Mouse (Mus musculus) liver, embryonic 15.5 days (tissue): Measurements from ENCODE around the gene Enpp1. TPM values are rescaled to one million over a fixed set of nuclear protein-coding genes. Genes with fewer than 3 reads are reported as not detected.

Experiments used
- ATAC-seq: fragments of 200-750 bp; cut with Nextera tagmentation; 2 replicates; pipeline ENCODE4 v1.8.0; 2017; ENCODE audit warnings: moderate number of reproducible peaks, mild to moderate bottlenecking, moderate library complexity; ENCODE audit not compliant: insufficient read depth
- H3K27ac ChIP-seq: fragments of 300-500 bp; sonication (generic); replicated peaks from 2 replicates; pipeline ENCODE4 v1.5.1; 2015; ENCODE audit warnings: mild to moderate bottlenecking, inconsistent platforms
- H3K27me3 ChIP-seq: fragments of 300-500 bp; sonication (generic); 2 replicates; pipeline ENCODE4 v1.6.1; 2015; ENCODE audit warnings: mild to moderate bottlenecking, inconsistent platforms
- H3K36me3 ChIP-seq: fragments of 300-500 bp; sonication (generic); replicated peaks from 2 replicates; pipeline ENCODE4 v1.6.1; 2015; ENCODE audit warnings: moderate library complexity, mild to moderate bottlenecking, inconsistent platforms
- H3K4me1 ChIP-seq: fragments of 300-500 bp; sonication (generic); replicated peaks from 2 replicates; pipeline ENCODE4 v1.6.1; 2015; ENCODE audit warnings: inconsistent platforms
- H3K4me2 ChIP-seq: fragments of 300-500 bp; sonication (generic); 2 replicates; pipeline ENCODE4 v1.6.1; 2015; ENCODE audit warnings: moderate library complexity, mild to moderate bottlenecking, inconsistent platforms
- H3K4me3 ChIP-seq: fragments of 300-500 bp; sonication (generic); replicated peaks from 2 replicates; pipeline ENCODE4 v1.5.1; 2015; ENCODE audit warnings: mild to moderate bottlenecking, inconsistent platforms
- H3K9ac ChIP-seq: fragments of 300-500 bp; sonication (generic); 2 replicates; pipeline ENCODE4 v1.6.1; 2015; ENCODE audit warnings: moderate library complexity, mild to moderate bottlenecking, inconsistent platforms
- H3K9me3 ChIP-seq: fragments of 300-500 bp; sonication (generic); replicated peaks from 2 replicates; pipeline ENCODE4 v1.6.1; 2016; ENCODE audit warnings: inconsistent platforms
- WGBS: fragments of 180-500 bp; shearing (Covaris S2); methylation state at CpG from one replicate; pipeline ENCODE4 v1.1.7; 2015; ENCODE audit warnings: mixed read lengths; ENCODE audit not compliant: insufficient replicate concordance; 5-methylcytosine and 5-hydroxymethylcytosine counted together
- polyA plus RNA-seq: library from polyadenylated mRNA; unstranded; fragments of >200 nt; fragmentation: Nextera tagmentation; extraction: Ambion mirVana; gene quantifications from 2 replicates; pipeline ENCODE4 v1.2.1, GENCODE M21; 2015

Enpp1 gene
- polyA plus RNA-seq, 1 experiment from 2014 or later: 2.0 TPM

GRCm38 (mm10) chr10:24707745-24708144 lies 4.2 kb downstream of the Enpp1 start:
- H3K9me3 ChIP-seq: no peaks in the 10 kb centered on the region
- ATAC-seq: no peak
- H3K36me3 ChIP-seq: no peaks in the 10 kb centered on the region
- H3K9ac ChIP-seq: no peak overlapping the region
- 64% methylated on average over 6 of the region's 6 CpGs for WGBS
- H3K27ac ChIP-seq: no peak overlapping the region
- peaks cover 24% of the 10 kb centered on the region for H3K27me3 ChIP-seq
- H3K4me1 ChIP-seq: peaks cover 9% of the 10 kb centered on the region
- H3K4me3 ChIP-seq: no peak overlapping the region
- no peak overlapping the region for H3K4me2 ChIP-seq

GRCm38 (mm10) chr10:24706431-24707140 lies 5.4 kb downstream of the Enpp1 start:
- Histone ChIP-seq H3K4me3 (no peak overlapping the region), H3K4me2 (no peak overlapping the region), H3K4me1 (peaks cover 9% of the 10 kb centered on the region), H3K9me3 (no peaks in the 10 kb centered on the region), H3K27ac (no peak overlapping the region), H3K27me3 (peaks cover 13% of the 10 kb centered on the region; the same call in 1 of the 2 replicates), H3K36me3 (no peaks in the 10 kb centered on the region), H3K9ac (no peak overlapping the region)
- WGBS: 63% methylated on average over 2 of the region's 2 CpGs
- no peak for ATAC-seq

GRCm38 (mm10) chr10:24702698-24703097 lies 9.3 kb downstream of the Enpp1 start:
- Histone ChIP-seq H3K36me3 (no peaks in the 10 kb centered on the region), H3K4me3 (no peak overlapping the region), H3K27ac (no peak overlapping the region), H3K4me1 (0 out of 2 replicates have a peak, but pooled peaks cover 2% of the 10 kb centered on the region), H3K27me3 (no peaks in the 10 kb centered on the region), H3K9me3 (no peaks in the 10 kb centered on the region), H3K4me2 (no peak overlapping the region), H3K9ac (no peak overlapping the region)
- WGBS: 68% methylated on average over 2 of the region's 2 CpGs
- ATAC-seq: no peak

- Histone ChIP-seq H3K4me2 (no peak overlapping the region), H3K4me1 (0 out of 2 replicates have a peak, but pooled peaks cover 2% of the 10 kb centered on the region), H3K4me3 (no peak overlapping the region), H3K27ac (no peak overlapping the region), H3K36me3 (no peaks in the 10 kb centered on the region), H3K9ac (no peak overlapping the region), H3K9me3 (no peaks in the 10 kb centered on the region), H3K27me3 (no peaks in the 10 kb centered on the region)
- WGBS: 70% methylated on average over 6 of the region's 6 CpGs
- no peak for ATAC-seq
Measured at GRCm38 (mm10) chr10:24698131-24698775, 13.7 kb downstream of the Enpp1 start.

- ATAC-seq: no peak
Measured at GRCm38 (mm10) chr10:24696761-24697160, 15.2 kb downstream of the Enpp1 start.

GRCm38 (mm10) chr10:24695786-24696185 lies 16.2 kb downstream of the Enpp1 start:
- Histone ChIP-seq H3K9ac (no peak overlapping the region), H3K4me1 (no peaks in the 10 kb centered on the region), H3K9me3 (no peaks in the 10 kb centered on the region), H3K27me3 (no peaks in the 10 kb centered on the region), H3K36me3 (no peaks in the 10 kb centered on the region), H3K27ac (no peak overlapping the region), H3K4me2 (no peak overlapping the region), H3K4me3 (no peak overlapping the region)
- no peak for ATAC-seq
- 51% methylated on average over 5 of the region's 5 CpGs for WGBS

More at GRCm38 (mm10) chr10:24696761-24697160, 15.2 kb downstream of the Enpp1 start:
- H3K27me3 ChIP-seq: no peaks in the 10 kb centered on the region
- H3K36me3 ChIP-seq: no peaks in the 10 kb centered on the region
- H3K27ac ChIP-seq: no peak overlapping the region
- no peak overlapping the region for H3K9ac ChIP-seq
- no peak overlapping the region for H3K4me3 ChIP-seq
- WGBS: 66% methylated on average over 3 of the region's 3 CpGs
- no peaks in the 10 kb centered on the region for H3K4me1 ChIP-seq
- H3K4me2 ChIP-seq: no peak overlapping the region
- no peaks in the 10 kb centered on the region for H3K9me3 ChIP-seq

GRCm38 (mm10) chr10:24682518-24683104 lies 29.3 kb downstream of the Enpp1 start:
- H3K4me3 ChIP-seq: no peak overlapping the region
- no peaks in the 10 kb centered on the region for H3K9me3 ChIP-seq
- no peak overlapping the region for H3K27ac ChIP-seq
- H3K4me1 ChIP-seq: no peaks in the 10 kb centered on the region
- H3K36me3 ChIP-seq: no peaks in the 10 kb centered on the region
- H3K4me2 ChIP-seq: no peak overlapping the region
- no peaks in the 10 kb centered on the region for H3K27me3 ChIP-seq
- no peak overlapping the region for H3K9ac ChIP-seq
- WGBS: 76% methylated on average over 7 of the region's 7 CpGs
- no peak for ATAC-seq

GRCm38 (mm10) chr10:24677681-24678080 lies 34.3 kb downstream of the Enpp1 start:
- H3K4me2 ChIP-seq: no peak overlapping the region
- no peaks in the 10 kb centered on the region for H3K4me1 ChIP-seq
- ATAC-seq: no peak
- H3K9ac ChIP-seq: no peak overlapping the region
- no peak overlapping the region for H3K4me3 ChIP-seq
- H3K9me3 ChIP-seq: no peaks in the 10 kb centered on the region
- no peak overlapping the region for H3K27ac ChIP-seq
- H3K36me3 ChIP-seq: no peaks in the 10 kb centered on the region
- WGBS: 78% methylated on average over 18 of the region's 18 CpGs
- H3K27me3 ChIP-seq: no peaks in the 10 kb centered on the region

GRCm38 (mm10) chr10:24674261-24674660 lies 37.7 kb downstream of the Enpp1 start:
- no peak overlapping the region for H3K4me3 ChIP-seq
- H3K4me2 ChIP-seq: no peak overlapping the region
- no peak overlapping the region for H3K27ac ChIP-seq
- no peaks in the 10 kb centered on the region for H3K27me3 ChIP-seq
- no peaks in the 10 kb centered on the region for H3K36me3 ChIP-seq
- no peak overlapping the region for H3K9ac ChIP-seq
- no peak for ATAC-seq
- H3K9me3 ChIP-seq: no peaks in the 10 kb centered on the region
- 80% methylated on average over 6 of the region's 6 CpGs for WGBS
- H3K4me1 ChIP-seq: no peaks in the 10 kb centered on the region

GRCm38 (mm10) chr10:24672948-24673347 lies 39.0 kb downstream of the Enpp1 start:
- 75% methylated on average over 2 of the region's 2 CpGs for WGBS
- Histone ChIP-seq H3K36me3 (no peaks in the 10 kb centered on the region), H3K4me2 (no peak overlapping the region), H3K9ac (no peak overlapping the region), H3K27me3 (no peaks in the 10 kb centered on the region), H3K27ac (no peak overlapping the region), H3K4me1 (no peaks in the 10 kb centered on the region), H3K4me3 (no peak overlapping the region), H3K9me3 (no peaks in the 10 kb centered on the region)
- no peak for ATAC-seq

- H3K27me3 ChIP-seq: no peaks in the 10 kb centered on the region
- H3K9me3 ChIP-seq: no peaks in the 10 kb centered on the region
- no peak overlapping the region for H3K9ac ChIP-seq
- H3K4me3 ChIP-seq: no peak overlapping the region
- ATAC-seq: no peak
- no peak overlapping the region for H3K4me2 ChIP-seq
- 76% methylated on average over 6 of the region's 6 CpGs for WGBS
- H3K36me3 ChIP-seq: no peaks in the 10 kb centered on the region
- H3K27ac ChIP-seq: no peak overlapping the region
- no peaks in the 10 kb centered on the region for H3K4me1 ChIP-seq
Measured at GRCm38 (mm10) chr10:24670548-24670947, 41.4 kb downstream of the Enpp1 start.
